Mouse (Mus musculus) neural tube, embryonic 11.5 days (tissue): ENCODE data around the gene Slc26a9. TPM values are rescaled to one million over a fixed set of nuclear protein-coding genes. Genes with fewer than 3 reads are reported as not detected.

Source experiments
- ATAC-seq: fragments of 200-750 bp; cut with Nextera tagmentation; 2 replicates; pipeline ENCODE4 v1.8.0; 2017; ENCODE audit warnings: moderate number of reproducible peaks, mild to moderate bottlenecking, moderate TSS enrichment, moderate library complexity; ENCODE audit not compliant: insufficient read depth, low FRiP score, low TSS enrichment
- DNase-seq: peaks from one replicate; pipeline ENCODE4 v3.0.0-alpha.2; 2015; ENCODE audit warnings: low spot score
- H3K27ac ChIP-seq: fragments of 300-500 bp; sonication (generic); 2 replicates; pipeline ENCODE4 v1.5.1; 2014; ENCODE audit warnings: low read depth, mild to moderate bottlenecking, low read length
- H3K27me3 ChIP-seq: fragments of 300-500 bp; sonication (generic); 2 replicates; pipeline ENCODE4 v1.6.1; 2014; ENCODE audit warnings: mild to moderate bottlenecking, low read length, mixed read lengths; ENCODE audit not compliant: control insufficient read depth, insufficient read depth
- H3K36me3 ChIP-seq: fragments of 300-500 bp; sonication (generic); 2 replicates; pipeline ENCODE4 v1.6.1; 2014; ENCODE audit warnings: mild to moderate bottlenecking, low read length, moderate library complexity, mixed read lengths; ENCODE audit not compliant: control insufficient read depth, insufficient read depth
- H3K4me1 ChIP-seq: fragments of 300-500 bp; sonication (generic); 2 replicates; pipeline ENCODE4 v1.6.1; 2014; ENCODE audit warnings: low read length, mixed read lengths; ENCODE audit not compliant: control insufficient read depth, insufficient read depth
- H3K4me2 ChIP-seq: fragments of 300-500 bp; sonication (generic); 2 replicates; pipeline ENCODE4 v1.6.1; 2014; ENCODE audit warnings: low read depth, mild to moderate bottlenecking, moderate library complexity
- H3K4me3 ChIP-seq: fragments of 300-500 bp; sonication (generic); 2 replicates; pipeline ENCODE4 v1.5.1; 2014; ENCODE audit warnings: low read depth, low read length
- H3K9ac ChIP-seq: fragments of 300-500 bp; sonication (generic); 2 replicates; pipeline ENCODE4 v1.6.1; 2014; ENCODE audit warnings: mild to moderate bottlenecking, low read length
- H3K9me3 ChIP-seq: fragments of 300-500 bp; sonication (generic); 2 replicates; pipeline ENCODE4 v1.6.1; 2016; ENCODE audit warnings: low read length; ENCODE audit not compliant: control insufficient read depth
- WGBS: fragments of 180-500 bp; shearing (Covaris S2); extraction: QIAGEN DNeasy Blood & Tissue Kit; methylation state at CpG from one replicate; pipeline ENCODE4 v1.1.7; 2014; 5-methylcytosine and 5-hydroxymethylcytosine counted together
- polyA plus RNA-seq: library from polyadenylated mRNA; unstranded; fragments of >200 nt; fragmentation: Nextera tagmentation; extraction: Ambion mirVana; gene quantifications from 2 replicates; pipeline ENCODE4 v1.2.1, GENCODE M21; 2014

The Slc26a9 gene
- polyA plus RNA-seq, 1 experiment from 2014 or later: not detected

GRCm38 (mm10) chr1:131758796-131759195 is 15.0 kb downstream of the Slc26a9 start:
- no peak overlapping the region for H3K4me3 ChIP-seq
- H3K4me1 ChIP-seq: no peaks in the 10 kb centered on the region
- H3K36me3 ChIP-seq: no peaks in the 10 kb centered on the region
- DNase-seq (no peak), ATAC-seq (no peak)
- H3K27ac ChIP-seq: no peak overlapping the region
- H3K9me3 ChIP-seq: no peaks in the 10 kb centered on the region
- WGBS: 73% methylated on average over 7 of the region's 7 CpGs
- no peaks in the 10 kb centered on the region for H3K27me3 ChIP-seq
- H3K9ac ChIP-seq: no peak overlapping the region
- H3K4me2 ChIP-seq: no peak overlapping the region

- Histone ChIP-seq H3K36me3 (no peaks in the 10 kb centered on the region), H3K9me3 (no peaks in the 10 kb centered on the region), H3K4me1 (no peaks in the 10 kb centered on the region), H3K4me3 (no peak overlapping the region), H3K9ac (no peak overlapping the region), H3K4me2 (no peak overlapping the region), H3K27me3 (no peaks in the 10 kb centered on the region), H3K27ac (no peak overlapping the region)
- ATAC-seq (no peak), DNase-seq (no peak)
- WGBS: 79% methylated on average over 9 of the region's 9 CpGs
These were observed 16.0 kb downstream of the Slc26a9 start for GRCm38 (mm10) chr1:131759667-131760427.

GRCm38 (mm10) chr1:131760428-131760820 is 16.6 kb downstream of the Slc26a9 start:
- no peaks in the 10 kb centered on the region for H3K27me3 ChIP-seq
- H3K4me2 ChIP-seq: no peak overlapping the region

GRCm38 (mm10) chr1:131761079-131761831 is 17.4 kb downstream of the Slc26a9 start:
- Histone ChIP-seq H3K9me3 (no peaks in the 10 kb centered on the region), H3K27ac (no peak overlapping the region), H3K9ac (no peak overlapping the region), H3K4me3 (no peak overlapping the region), H3K4me1 (no peaks in the 10 kb centered on the region), H3K27me3 (no peaks in the 10 kb centered on the region), H3K36me3 (no peaks in the 10 kb centered on the region), H3K4me2 (no peak overlapping the region)
- 85% methylated on average over 13 of the region's 13 CpGs for WGBS
- no peak for ATAC-seq
- DNase-seq: no peak

More at GRCm38 (mm10) chr1:131760428-131760820, 16.6 kb downstream of the Slc26a9 start:
- 94% methylated on average over 3 of the region's 3 CpGs for WGBS
- H3K9ac ChIP-seq: no peak overlapping the region
- no peak overlapping the region for H3K4me3 ChIP-seq
- H3K9me3 ChIP-seq: no peaks in the 10 kb centered on the region
- H3K4me1 ChIP-seq: no peaks in the 10 kb centered on the region
- no peak overlapping the region for H3K27ac ChIP-seq
- ATAC-seq: no peak
- H3K36me3 ChIP-seq: no peaks in the 10 kb centered on the region
- DNase-seq: no peak

- H3K36me3 ChIP-seq: no peaks in the 10 kb centered on the region
- ATAC-seq (no peak), DNase-seq (no peak)
- no peak overlapping the region for H3K4me3 ChIP-seq
- H3K27me3 ChIP-seq: no peaks in the 10 kb centered on the region
- H3K4me1 ChIP-seq: no peaks in the 10 kb centered on the region
- no peak overlapping the region for H3K4me2 ChIP-seq
- 48% methylated on average over 9 of the region's 9 CpGs for WGBS
- H3K9me3 ChIP-seq: no peaks in the 10 kb centered on the region
- H3K9ac ChIP-seq: no peak overlapping the region
- no peak overlapping the region for H3K27ac ChIP-seq
These were observed 19.9 kb downstream of the Slc26a9 start for GRCm38 (mm10) chr1:131763683-131764082.

- H3K4me3 ChIP-seq: no peak overlapping the region
- H3K27me3 ChIP-seq: no peaks in the 10 kb centered on the region
- H3K36me3 ChIP-seq: no peaks in the 10 kb centered on the region
- no peak for ATAC-seq
- H3K27ac ChIP-seq: no peak overlapping the region
- no peak overlapping the region for H3K4me2 ChIP-seq
- no peak overlapping the region for H3K9ac ChIP-seq
- DNase-seq: no peak
- H3K9me3 ChIP-seq: no peaks in the 10 kb centered on the region
- WGBS: 66% methylated on average over 8 of the region's 8 CpGs
- no peaks in the 10 kb centered on the region for H3K4me1 ChIP-seq
These were observed 20.9 kb downstream of the Slc26a9 start for GRCm38 (mm10) chr1:131764581-131765338.

GRCm38 (mm10) chr1:131765357-131766001 is 21.7 kb downstream of the Slc26a9 start:
- 14% methylated on average over 11 of the region's 11 CpGs for WGBS

GRCm38 (mm10) chr1:131769296-131769695 is 25.5 kb downstream of the Slc26a9 start:
- Histone ChIP-seq H3K4me3 (no peak overlapping the region), H3K4me1 (no peaks in the 10 kb centered on the region), H3K36me3 (no peaks in the 10 kb centered on the region), H3K4me2 (no peak overlapping the region), H3K27ac (no peak overlapping the region), H3K9ac (no peak overlapping the region), H3K27me3 (no peaks in the 10 kb centered on the region), H3K9me3 (no peaks in the 10 kb centered on the region)
- ATAC-seq (no peak), DNase-seq (no peak)
- WGBS: 70% methylated on average over 3 of the region's 3 CpGs

More at GRCm38 (mm10) chr1:131765357-131766001, 21.7 kb downstream of the Slc26a9 start:
- Histone ChIP-seq H3K27me3 (no peaks in the 10 kb centered on the region), H3K27ac (no peak overlapping the region), H3K4me1 (no peaks in the 10 kb centered on the region), H3K36me3 (no peaks in the 10 kb centered on the region), H3K4me2 (no peak overlapping the region), H3K9me3 (no peaks in the 10 kb centered on the region), H3K4me3 (no peak overlapping the region), H3K9ac (no peak overlapping the region)
- ATAC-seq: peak; percentile 50; the same call in 1 of the 2 replicates
- DNase-seq: peak; percentile 85
